Mouse (Mus musculus) hindbrain, embryonic 14.5 days (tissue): ENCODE measurements around the gene Taf3. TPM values are rescaled to one million over a fixed set of nuclear protein-coding genes. Genes with fewer than 3 reads are reported as not detected.

Source experiments
- ATAC-seq: fragments of 200-750 bp; cut with Nextera tagmentation; 2 replicates; pipeline ENCODE4 v1.8.0; 2017; ENCODE audit warnings: moderate number of reproducible peaks, mild to moderate bottlenecking, moderate TSS enrichment, moderate library complexity; ENCODE audit not compliant: low FRiP score
- DNase-seq: peaks from one replicate; pipeline ENCODE4 v3.0.0-alpha.2; 2015; ENCODE audit warnings: low spot score
- H3K27ac ChIP-seq: fragments of 300-500 bp; sonication (generic); 2 replicates; pipeline ENCODE4 v1.5.1; 2014; ENCODE audit warnings: mild to moderate bottlenecking, moderate library complexity
- H3K27me3 ChIP-seq: fragments of 300-500 bp; sonication (generic); 2 replicates; pipeline ENCODE4 v1.6.1; 2014; ENCODE audit warnings: mild to moderate bottlenecking, low read length, mixed read lengths; ENCODE audit not compliant: control insufficient read depth, insufficient read depth
- H3K36me3 ChIP-seq: fragments of 300-500 bp; sonication (generic); replicated peaks from 2 replicates; pipeline ENCODE4 v1.6.1; 2014; ENCODE audit not compliant: control insufficient read depth, insufficient read depth
- H3K4me1 ChIP-seq: fragments of 300-500 bp; sonication (generic); replicated peaks from 2 replicates; pipeline ENCODE4 v1.6.1; 2014; ENCODE audit warnings: antibody characterized with exemption, low read length, mixed read lengths; ENCODE audit not compliant: control insufficient read depth, insufficient read depth
- H3K4me2 ChIP-seq: fragments of 300-500 bp; sonication (generic); replicated peaks from 2 replicates; pipeline ENCODE4 v1.6.1; 2014; ENCODE audit warnings: mild to moderate bottlenecking, moderate library complexity
- H3K4me3 ChIP-seq: fragments of 300-500 bp; sonication (generic); replicated peaks from 2 replicates; pipeline ENCODE4 v1.5.1; 2014; ENCODE audit warnings: mild to moderate bottlenecking, low read length
- H3K9ac ChIP-seq: fragments of 300-500 bp; sonication (generic); 2 replicates; pipeline ENCODE4 v1.6.1; 2014
- H3K9me3 ChIP-seq: fragments of 300-500 bp; sonication (generic); 2 replicates; pipeline ENCODE4 v1.6.1; 2016; ENCODE audit warnings: low read length; ENCODE audit not compliant: control insufficient read depth
- WGBS: fragments of 180-500 bp; shearing (Covaris S2); extraction: QIAGEN DNeasy Blood & Tissue Kit; methylation state at CpG from one replicate; pipeline ENCODE4 v1.1.7; 2014; 5-methylcytosine and 5-hydroxymethylcytosine counted together
- polyA plus RNA-seq: library from polyadenylated mRNA; unstranded; fragments of >200 nt; fragmentation: Nextera tagmentation; extraction: Ambion mirVana; gene quantifications from 2 replicates; pipeline ENCODE4 v1.2.1, GENCODE M21; 2014

The Taf3 gene
- polyA plus RNA-seq, 1 experiment from 2014 or later, result 12.6 TPM

GRCm38 (mm10) chr2:10029755-10030154 is 18.6 kb downstream of the Taf3 start:
- DNase-seq, result no peak
- 74% methylated on average over 7 of the region's 7 CpGs for WGBS
- no peaks in the 10 kb centered on the region for H3K9me3 ChIP-seq
- no peak overlapping the region for H3K4me2 ChIP-seq
- no peak overlapping the region for H3K9ac ChIP-seq
- no peaks in the 10 kb centered on the region for H3K4me1 ChIP-seq
- no peak overlapping the region for H3K4me3 ChIP-seq
- H3K27me3 ChIP-seq, result no peaks in the 10 kb centered on the region
- H3K27ac ChIP-seq, result no peak overlapping the region
- no peaks in the 10 kb centered on the region for H3K36me3 ChIP-seq
- ATAC-seq, result no peak

GRCm38 (mm10) chr2:10024264-10024663 is 24.1 kb downstream of the Taf3 start:
- Histone ChIP-seq H3K4me1 (no peaks in the 10 kb centered on the region), H3K4me3 (no peak overlapping the region), H3K9ac (no peak overlapping the region), H3K27me3 (no peaks in the 10 kb centered on the region), H3K36me3 (no peaks in the 10 kb centered on the region), H3K4me2 (no peak overlapping the region), H3K27ac (no peak overlapping the region), H3K9me3 (no peaks in the 10 kb centered on the region)
- WGBS, result 88% methylated on average over 6 of the region's 6 CpGs
- no peak for DNase-seq
- no peak for ATAC-seq

- Histone ChIP-seq H3K27me3 (no peaks in the 10 kb centered on the region), H3K4me3 (no peak overlapping the region), H3K27ac (no peak overlapping the region), H3K9ac (no peak overlapping the region), H3K4me1 (no peaks in the 10 kb centered on the region), H3K9me3 (no peaks in the 10 kb centered on the region), H3K4me2 (no peak overlapping the region), H3K36me3 (no peaks in the 10 kb centered on the region)
- 91% methylated on average over 11 of the region's 11 CpGs for WGBS
- no peak for ATAC-seq
- no peak for DNase-seq
Observed at GRCm38 (mm10) chr2:10021296-10021695, 27.1 kb downstream of the Taf3 start.

- DNase-seq (no peak), ATAC-seq (no peak)
- WGBS, result 92% methylated on average over 10 of the region's 10 CpGs
- Histone ChIP-seq H3K27me3 (no peaks in the 10 kb centered on the region), H3K27ac (no peak overlapping the region), H3K4me2 (no peak overlapping the region), H3K4me1 (peaks cover under 1% of the 10 kb centered on the region; the same call in 1 of the 2 replicates), H3K9me3 (no peaks in the 10 kb centered on the region), H3K36me3 (no peaks in the 10 kb centered on the region), H3K4me3 (no peak overlapping the region), H3K9ac (no peak overlapping the region)
Observed at GRCm38 (mm10) chr2:10014951-10015635, 33.3 kb downstream of the Taf3 start.

GRCm38 (mm10) chr2:10010263-10010909 is 38.0 kb downstream of the Taf3 start:
- 32% methylated on average over 7 of the region's 7 CpGs for WGBS
- ATAC-seq (peak; percentile 60; the same call in 1 of the 2 replicates), DNase-seq (peak; percentile 88)
- Histone ChIP-seq H3K4me1 (peaks cover 3% of the 10 kb centered on the region; the same call in 1 of the 2 replicates), H3K4me3 (no peak overlapping the region), H3K27ac (no peak overlapping the region), H3K9me3 (no peaks in the 10 kb centered on the region), H3K4me2 (no peak overlapping the region), H3K36me3 (no peaks in the 10 kb centered on the region), H3K9ac (no peak overlapping the region), H3K27me3 (no peaks in the 10 kb centered on the region)

- Histone ChIP-seq H3K4me2 (no peak overlapping the region), H3K9me3 (no peaks in the 10 kb centered on the region), H3K27ac (no peak overlapping the region), H3K4me3 (no peak overlapping the region), H3K27me3 (no peaks in the 10 kb centered on the region), H3K9ac (no peak overlapping the region), H3K36me3 (no peaks in the 10 kb centered on the region), H3K4me1 (peaks cover 3% of the 10 kb centered on the region; the same call in 1 of the 2 replicates)
- 0 out of 2 replicates have a peak, but pooled peaks have one; percentile 11 for ATAC-seq
- whole genome bisulfite sequencing, result 81% methylated on average over 13 of the region's 13 CpGs
- DNase-seq, result no peak
Observed at GRCm38 (mm10) chr2:10009671-10010254, 38.6 kb downstream of the Taf3 start.

- ATAC-seq (no peak), DNase-seq (no peak)
- H3K36me3 ChIP-seq, result no peaks in the 10 kb centered on the region
- H3K27ac ChIP-seq, result no peak overlapping the region
- no peak overlapping the region for H3K4me2 ChIP-seq
- no peak overlapping the region for H3K4me3 ChIP-seq
- no peaks in the 10 kb centered on the region for H3K9me3 ChIP-seq
- peaks cover 3% of the 10 kb centered on the region; the same call in 1 of the 2 replicates for H3K4me1 ChIP-seq
- no peaks in the 10 kb centered on the region for H3K27me3 ChIP-seq
- 86% methylated on average over 4 of the region's 4 CpGs for WGBS
- no peak overlapping the region for H3K9ac ChIP-seq
Observed at GRCm38 (mm10) chr2:10008593-10008992, 39.8 kb downstream of the Taf3 start.

GRCm38 (mm10) chr2:10004960-10005621 is 43.3 kb downstream of the Taf3 start:
- DNase-seq (no peak), ATAC-seq (no peak)
- Histone ChIP-seq H3K9me3 (no peaks in the 10 kb centered on the region), H3K4me1 (peaks cover 3% of the 10 kb centered on the region; the same call in 1 of the 2 replicates), H3K4me2 (no peak overlapping the region), H3K27ac (no peak overlapping the region), H3K4me3 (no peak overlapping the region), H3K27me3 (no peaks in the 10 kb centered on the region), H3K9ac (no peak overlapping the region), H3K36me3 (no peaks in the 10 kb centered on the region)
- 72% methylated on average over 8 of the region's 8 CpGs for whole genome bisulfite sequencing

GRCm38 (mm10) chr2:10003358-10003757 is 45.0 kb downstream of the Taf3 start:
- Histone ChIP-seq H3K9ac (no peak overlapping the region), H3K27me3 (no peaks in the 10 kb centered on the region), H3K9me3 (no peaks in the 10 kb centered on the region), H3K4me1 (no peaks in the 10 kb centered on the region), H3K4me2 (no peak overlapping the region), H3K27ac (no peak overlapping the region), H3K4me3 (no peak overlapping the region), H3K36me3 (no peaks in the 10 kb centered on the region)
- ATAC-seq, result no peak
- 81% methylated on average over 5 of the region's 5 CpGs for WGBS
- no peak for DNase-seq
